Mouse (Mus musculus): ENCODE measurements around the gene Mr1. TPM values are rescaled to one million over a fixed set of nuclear protein-coding genes. Genes with fewer than 3 reads are reported as not detected.

The Mr1 gene
- polyA plus RNA-seq, 1 experiment from 2014 or later = 7.7 TPM

GRCm38 (mm10) chr1:155090736-155091135, 55.9 kb downstream of the Mr1 start:
- H3K36me3 ChIP-seq = peaks cover 7% of the 10 kb centered on the region
- H3K9me3 ChIP-seq = no peaks in the 10 kb centered on the region
- H3K4me2 ChIP-seq (replicated peaks) = no peak overlapping the region
- no peaks in the 10 kb centered on the region for H3K27me3 ChIP-seq
- ATAC-seq (ENCODE audit: low FRiP score, low read depth) = no peak
- peaks cover 81% of the 10 kb centered on the region for H3K4me1 ChIP-seq
- H3K27ac ChIP-seq = 0 out of 2 replicates have a peak overlapping the region, but pooled peaks have one; percentile 22
- no peak overlapping the region for H3K4me3 ChIP-seq
- H3K9ac ChIP-seq = no peak overlapping the region
- 58% methylated on average over 1 of the region's 1 CpGs for WGBS

- no peaks in the 10 kb centered on the region for H3K9me3 ChIP-seq
- H3K27me3 ChIP-seq = no peaks in the 10 kb centered on the region
- peaks cover 3% of the 10 kb centered on the region for H3K36me3 ChIP-seq
- H3K4me1 ChIP-seq = peaks cover 80% of the 10 kb centered on the region
- 0 out of 2 replicates have a peak overlapping the region, but pooled peaks have one; percentile 22 for H3K27ac ChIP-seq
- no peak for ATAC-seq (ENCODE audit: low FRiP score, low read depth)
- no peak overlapping the region for H3K4me3 ChIP-seq
- WGBS = 87% methylated on average over 7 of the region's 7 CpGs
- no peak overlapping the region for H3K9ac ChIP-seq
- no peak overlapping the region for H3K4me2 ChIP-seq (replicated peaks)
These were observed 56.3 kb downstream of the Mr1 start for GRCm38 (mm10) chr1:155090327-155090726.

GRCm38 (mm10) chr1:155088847-155089603, 57.6 kb downstream of the Mr1 start:
- Histone ChIP-seq H3K9me3 (no peaks in the 10 kb centered on the region), H3K27ac (0 out of 2 replicates have a peak overlapping the region, but pooled peaks have one; percentile 28), H3K9ac (no peak overlapping the region), H3K4me1 (peaks cover 88% of the 10 kb centered on the region), H3K27me3 (no peaks in the 10 kb centered on the region), H3K4me2 (replicated peaks) (no peak overlapping the region; the same call in 1 of the 2 replicates), H3K4me3 (no peak overlapping the region), H3K36me3 (no peaks in the 10 kb centered on the region)
- 33% methylated on average over 16 of the region's 16 CpGs for WGBS
- ATAC-seq (ENCODE audit: low FRiP score, low read depth) = no peak

- Histone ChIP-seq H3K4me3 (no peak overlapping the region), H3K4me2 (replicated peaks) (no peak overlapping the region), H3K9ac (no peak overlapping the region), H3K4me1 (peaks cover 81% of the 10 kb centered on the region), H3K27me3 (no peaks in the 10 kb centered on the region), H3K36me3 (no peaks in the 10 kb centered on the region), H3K27ac (no peak overlapping the region), H3K9me3 (no peaks in the 10 kb centered on the region)
- WGBS = 79% methylated on average over 4 of the region's 4 CpGs
- no peak for ATAC-seq (ENCODE audit: low FRiP score, low read depth)
These were observed 58.6 kb downstream of the Mr1 start for GRCm38 (mm10) chr1:155088046-155088445.

- H3K27me3 ChIP-seq = no peaks in the 10 kb centered on the region
- 12% methylated on average over 4 of the region's 4 CpGs for WGBS
- peaks cover 81% of the 10 kb centered on the region for H3K4me1 ChIP-seq
- peak overlapping the region; percentile 63; the same call in 1 of the 2 replicates for H3K27ac ChIP-seq
- peak overlapping the region; percentile 15; the same call in 1 of the 2 replicates for H3K9ac ChIP-seq
- no peaks in the 10 kb centered on the region for H3K36me3 ChIP-seq
- H3K4me3 ChIP-seq = no peak overlapping the region
- no peak for ATAC-seq (ENCODE audit: low FRiP score, low read depth)
- H3K4me2 ChIP-seq (replicated peaks) = no peak overlapping the region
- H3K9me3 ChIP-seq = no peaks in the 10 kb centered on the region
These were observed 59.7 kb downstream of the Mr1 start for GRCm38 (mm10) chr1:155086893-155087292.

- Histone ChIP-seq H3K4me2 (replicated peaks) (no peak overlapping the region), H3K36me3 (no peaks in the 10 kb centered on the region), H3K4me3 (no peak overlapping the region), H3K9ac (0 out of 2 replicates have a peak overlapping the region, but pooled peaks have one; percentile 15), H3K27me3 (no peaks in the 10 kb centered on the region), H3K27ac (peak overlapping the region; percentile 63; the same call in 1 of the 2 replicates), H3K4me1 (peaks cover 81% of the 10 kb centered on the region), H3K9me3 (no peaks in the 10 kb centered on the region)
- 11% methylated on average over 7 of the region's 7 CpGs for WGBS
- no peak for ATAC-seq (ENCODE audit: low FRiP score, low read depth)
These were observed 60.2 kb downstream of the Mr1 start for GRCm38 (mm10) chr1:155086416-155086815.

GRCm38 (mm10) chr1:155084839-155085238, 61.8 kb downstream of the Mr1 start:
- Histone ChIP-seq H3K27ac (no peak overlapping the region), H3K27me3 (no peaks in the 10 kb centered on the region), H3K9ac (no peak overlapping the region), H3K4me1 (peaks cover 72% of the 10 kb centered on the region), H3K4me3 (no peak overlapping the region), H3K36me3 (no peaks in the 10 kb centered on the region), H3K9me3 (no peaks in the 10 kb centered on the region), H3K4me2 (replicated peaks) (no peak overlapping the region)
- 52% methylated on average over 8 of the region's 8 CpGs for WGBS
- ATAC-seq (ENCODE audit: low FRiP score, low read depth) = no peak

GRCm38 (mm10) chr1:155083271-155084265, 63.0 kb downstream of the Mr1 start:
- Histone ChIP-seq H3K36me3 (no peaks in the 10 kb centered on the region), H3K9ac (peak overlapping the region; percentile 76), H3K9me3 (no peaks in the 10 kb centered on the region), H3K27ac (peak overlapping the region; percentile 98), H3K4me1 (peaks cover 59% of the 10 kb centered on the region), H3K27me3 (no peaks in the 10 kb centered on the region), H3K4me2 (replicated peaks) (peak overlapping the region; percentile 77), H3K4me3 (peak overlapping the region; percentile 48)
- WGBS = under 1% methylated on average over 61 of the region's 77 CpGs
- peak; percentile 95 for ATAC-seq (ENCODE audit: low FRiP score, low read depth)

- peak overlapping the region; percentile 77 for H3K4me2 ChIP-seq (replicated peaks)
- H3K27me3 ChIP-seq = no peaks in the 10 kb centered on the region
- H3K4me3 ChIP-seq = peak overlapping the region; percentile 48
- peaks cover 61% of the 10 kb centered on the region for H3K4me1 ChIP-seq
- H3K9ac ChIP-seq = peak overlapping the region; percentile 75
- WGBS = under 1% methylated on average over 18 of the region's 18 CpGs
- no peaks in the 10 kb centered on the region for H3K36me3 ChIP-seq
- H3K9me3 ChIP-seq = no peaks in the 10 kb centered on the region
- ATAC-seq (ENCODE audit: low FRiP score, low read depth) = no peak; the same call in 1 of the 2 replicates
- peak overlapping the region; percentile 98 for H3K27ac ChIP-seq
These were observed 63.7 kb downstream of the Mr1 start for GRCm38 (mm10) chr1:155082965-155083268.

GRCm38 (mm10) chr1:155082158-155082964, 64.3 kb downstream of the Mr1 start:
- Histone ChIP-seq H3K9me3 (no peaks in the 10 kb centered on the region), H3K27me3 (no peaks in the 10 kb centered on the region), H3K9ac (peak overlapping the region; percentile 75), H3K36me3 (no peaks in the 10 kb centered on the region), H3K27ac (peak overlapping the region; percentile 98), H3K4me3 (peak overlapping the region; percentile 48), H3K4me1 (peaks cover 63% of the 10 kb centered on the region), H3K4me2 (replicated peaks) (peak overlapping the region; percentile 77)
- no peak for ATAC-seq (ENCODE audit: low FRiP score, low read depth)
- 5% methylated on average over 11 of the region's 11 CpGs for WGBS

GRCm38 (mm10) chr1:155077675-155078074, 68.9 kb downstream of the Mr1 start:
- WGBS = 36% methylated on average over 3 of the region's 3 CpGs
- H3K9ac ChIP-seq = no peak overlapping the region
- H3K4me2 ChIP-seq (replicated peaks) = no peak overlapping the region
- no peaks in the 10 kb centered on the region for H3K9me3 ChIP-seq
- no peak overlapping the region for H3K27ac ChIP-seq
- no peaks in the 10 kb centered on the region for H3K36me3 ChIP-seq
- peaks cover 44% of the 10 kb centered on the region for H3K4me1 ChIP-seq
- no peak overlapping the region for H3K4me3 ChIP-seq
- no peaks in the 10 kb centered on the region for H3K27me3 ChIP-seq
- ATAC-seq (ENCODE audit: low FRiP score, low read depth) = no peak

Measured in limb, embryonic 13.5 days (tissue).